Mouse (Mus musculus) stomach, postnatal 0 days (tissue): ENCODE results near the gene Casc1.

Experiments used
- CTCF ChIP-seq: IDR thresholded peaks from 2 replicates; pipeline ENCODE4 v1.5.1; 2016; ENCODE audit warnings: antibody characterized with exemption, low read depth, mild to moderate bottlenecking, moderate library complexity
- EP300 ChIP-seq: optimal IDR thresholded peaks from 2 replicates; pipeline ENCODE3; 2016; ENCODE audit warnings: antibody characterized with exemption

DNA sequence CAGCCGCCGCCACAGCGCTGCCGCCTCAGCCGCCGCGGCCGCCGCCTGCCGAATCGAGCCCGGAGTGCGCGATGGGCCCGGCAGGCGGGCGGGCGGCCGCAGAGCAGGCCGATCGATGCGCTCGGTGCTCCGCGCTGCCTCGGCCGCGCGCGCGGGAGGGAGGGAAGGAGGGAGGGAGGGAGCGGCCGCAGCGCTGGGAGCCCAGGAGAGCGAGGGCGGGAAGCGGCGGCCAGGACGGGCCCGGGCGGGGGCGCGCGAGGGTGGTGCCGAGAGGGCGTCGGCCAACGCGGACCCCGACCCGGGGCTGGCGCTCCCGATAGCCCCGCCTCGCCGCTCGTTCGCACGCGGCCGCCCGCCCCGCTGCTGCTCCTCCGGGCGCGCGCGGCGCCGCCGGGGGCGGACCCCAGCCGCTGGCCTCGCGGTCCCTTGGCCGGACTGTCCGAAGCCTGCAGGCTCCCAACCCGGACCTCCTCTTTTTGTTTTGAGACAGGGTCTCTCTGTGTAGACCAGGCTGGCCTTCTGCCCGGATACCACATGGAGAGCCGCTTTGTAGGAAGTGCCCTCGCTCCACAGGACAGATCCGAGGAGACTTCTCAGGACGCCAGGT is 39.5 kb upstream of the Casc1 start, which contains the start of gene Kras:
- TF ChIP-seq EP300 (no peak), CTCF (no peak)
